Mouse (Mus musculus): ENCODE data around the gene Trim63. TPM values are rescaled to one million over a fixed set of nuclear protein-coding genes. Genes with fewer than 3 reads are reported as not detected.

Gene Trim63
- polyA plus RNA-seq, 1 experiment = 0.33 TPM

DNA sequence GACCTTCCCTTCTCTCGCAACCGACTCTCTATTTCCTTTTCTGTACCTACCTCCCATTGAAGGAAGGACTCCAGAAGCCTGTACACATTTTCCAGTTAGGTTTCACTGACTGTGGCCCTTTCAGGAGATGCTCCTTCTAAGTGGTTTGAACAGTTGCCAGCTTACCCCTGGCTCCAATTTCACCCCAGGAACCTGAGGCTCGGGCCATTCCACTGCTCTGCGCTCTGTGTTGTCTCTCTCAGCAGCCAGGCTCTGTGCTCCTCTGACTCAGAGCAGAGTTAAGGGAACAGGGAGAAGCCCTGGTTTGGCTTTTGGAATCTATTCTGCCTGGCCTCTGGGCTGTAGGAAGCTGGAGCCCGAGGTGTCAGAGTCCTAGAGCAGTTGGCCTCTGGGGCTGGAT, 12.8 kb upstream of the Trim63 start:
- TF ChIP-seq POLR2A (IDR thresholded peaks at IDR 0.05; ENCODE audit: borderline replicate concordance, extremely low read depth, insufficient read depth, insufficient read length, poor library complexity, severe bottlenecking) (no peak), CTCF (IDR thresholded peaks at IDR 0.05; ENCODE audit: borderline replicate concordance, extremely low read depth, insufficient read depth, insufficient read length) (no peak)
- no peak for DNase-seq (ENCODE audit: low read depth)

DNA sequence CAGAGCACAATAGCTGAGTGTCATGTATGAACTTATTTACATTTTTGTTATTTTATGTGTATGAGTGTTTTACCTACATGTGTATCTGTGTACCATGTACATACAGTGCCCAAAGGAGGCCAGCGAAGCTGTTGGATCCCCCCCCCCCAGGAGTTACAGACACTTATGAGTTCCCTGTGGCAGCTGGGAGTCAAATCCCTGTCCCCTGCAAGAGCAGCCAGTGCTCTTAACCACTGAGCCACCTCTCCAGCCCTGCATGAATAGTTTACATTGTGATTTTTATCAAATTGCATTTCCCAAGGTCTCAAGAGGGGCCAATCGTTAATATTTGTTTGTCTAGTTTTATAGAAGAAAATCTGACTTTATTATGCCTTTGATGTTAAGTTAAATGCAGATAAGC, 8.0 kb upstream of the Trim63 start:
- no peak for DNase-seq (ENCODE audit: low read depth)
- TF ChIP-seq POLR2A (IDR thresholded peaks at IDR 0.05; ENCODE audit: borderline replicate concordance, extremely low read depth, insufficient read depth, insufficient read length, poor library complexity, severe bottlenecking) = no peak
- TF ChIP-seq CTCF (IDR thresholded peaks at IDR 0.05; ENCODE audit: borderline replicate concordance, extremely low read depth, insufficient read depth, insufficient read length) = no peak

DNA sequence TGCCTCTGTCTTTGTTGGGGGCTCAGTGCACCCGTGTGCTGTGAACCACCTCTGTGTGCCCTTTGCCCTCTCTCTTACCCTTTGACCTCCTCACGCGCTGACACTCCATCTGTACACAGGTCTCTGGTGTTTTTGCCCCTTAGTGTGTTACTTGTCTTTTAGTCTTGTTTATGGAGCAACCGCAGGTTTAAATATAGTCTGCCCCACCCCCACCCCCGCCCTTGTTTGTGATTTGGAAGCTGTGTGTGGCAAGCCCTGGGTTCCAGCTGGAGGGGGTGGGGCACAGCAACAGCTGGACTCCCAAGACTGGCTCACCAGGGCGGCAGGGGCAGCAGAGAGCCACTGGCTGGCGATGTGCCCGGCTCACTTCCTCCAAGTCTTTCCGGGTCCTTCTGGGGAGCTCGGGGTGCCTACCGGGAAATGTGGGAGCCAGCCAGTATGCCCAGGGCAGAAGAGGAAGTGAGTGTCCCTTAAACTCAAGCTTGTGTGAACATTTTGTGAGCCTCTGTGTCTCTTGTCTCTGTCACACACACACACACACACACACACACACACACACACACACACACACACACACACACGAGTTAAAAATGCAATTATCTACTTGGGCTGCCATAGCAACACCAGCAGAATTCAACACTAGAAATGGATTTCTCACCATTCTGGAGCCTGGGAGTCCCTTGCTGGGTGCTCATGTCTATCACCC, 7.4 kb upstream of the Trim63 start:
- TF ChIP-seq POLR2A (IDR thresholded peaks at IDR 0.05; ENCODE audit: borderline replicate concordance, extremely low read depth, insufficient read depth, insufficient read length, poor library complexity, severe bottlenecking) = no peak
- peak; percentile 44 for TF ChIP-seq CTCF (IDR thresholded peaks at IDR 0.05; ENCODE audit: borderline replicate concordance, extremely low read depth, insufficient read depth, insufficient read length)
- DNase-seq (ENCODE audit: low read depth) = peak; percentile 76

DNA sequence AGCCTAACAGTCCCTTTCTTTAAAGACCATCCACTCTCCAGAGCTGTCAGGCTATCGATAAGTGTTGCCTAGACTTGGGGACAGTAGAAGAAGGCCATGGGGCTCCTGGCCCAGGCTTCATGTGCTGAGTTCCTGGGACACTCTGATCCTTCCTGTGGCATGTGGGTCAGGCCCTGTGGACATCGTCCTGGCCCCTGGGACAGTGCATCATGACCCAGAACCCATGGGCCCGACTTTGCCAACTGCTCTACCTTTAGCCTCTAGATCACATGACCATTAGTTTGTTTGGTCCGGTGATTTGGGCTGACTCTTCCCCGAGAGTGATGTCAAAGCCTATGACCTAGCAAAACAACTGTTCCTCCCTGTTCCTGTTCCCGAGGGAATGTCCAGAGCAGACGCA, 4.8 kb upstream of the Trim63 start:
- no peak for DNase-seq (ENCODE audit: low read depth)
- no peak for TF ChIP-seq POLR2A (IDR thresholded peaks at IDR 0.05; ENCODE audit: borderline replicate concordance, extremely low read depth, insufficient read depth, insufficient read length, poor library complexity, severe bottlenecking)

DNA sequence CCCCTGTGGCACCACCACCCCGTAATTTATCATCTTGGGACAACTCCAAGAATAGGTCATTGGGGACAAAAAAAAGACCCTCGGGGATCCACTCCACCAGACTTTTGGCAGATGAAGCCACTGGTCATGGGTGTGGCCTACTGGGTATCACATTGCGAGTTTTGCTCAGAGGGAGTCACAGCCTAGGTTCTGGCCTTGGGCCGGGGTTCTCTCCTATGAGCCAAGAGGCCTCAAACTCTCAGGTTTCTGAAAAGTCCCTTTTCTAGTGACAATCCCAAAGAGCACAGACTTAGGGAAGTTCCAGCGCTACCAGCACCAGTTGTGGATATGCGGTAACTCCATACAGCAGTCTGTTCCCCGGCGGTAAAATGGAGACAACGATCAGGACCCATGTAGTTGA, 4.3 kb upstream of the Trim63 start:
- no peak for TF ChIP-seq CTCF (IDR thresholded peaks at IDR 0.05; ENCODE audit: borderline replicate concordance, extremely low read depth, insufficient read depth, insufficient read length)
- TF ChIP-seq POLR2A (IDR thresholded peaks at IDR 0.05; ENCODE audit: borderline replicate concordance, extremely low read depth, insufficient read depth, insufficient read length, poor library complexity, severe bottlenecking) = no peak
- no peak for DNase-seq (ENCODE audit: low read depth)

DNA sequence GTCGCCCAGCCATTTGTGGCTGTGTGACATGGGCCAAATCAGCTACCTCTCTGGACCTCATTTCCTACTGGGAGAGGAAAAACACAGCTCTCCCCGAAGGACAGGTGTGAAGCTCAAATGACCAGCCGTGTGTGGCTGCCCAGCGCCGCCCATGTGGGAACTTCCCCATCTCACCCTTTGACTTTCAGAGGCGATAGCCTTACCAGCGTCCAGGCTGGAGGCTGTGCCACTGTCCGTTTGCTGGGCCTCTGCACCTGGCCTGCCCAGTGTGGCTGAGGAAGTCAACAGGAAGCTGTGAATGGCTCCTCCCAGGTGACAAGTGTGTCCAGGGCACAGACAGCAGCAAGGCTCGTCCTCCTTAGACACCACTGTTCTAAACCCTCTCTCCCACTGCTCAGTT, 3.1 kb upstream of the Trim63 start:
- DNase-seq (ENCODE audit: low read depth) = no peak
- TF ChIP-seq POLR2A (IDR thresholded peaks at IDR 0.05; ENCODE audit: borderline replicate concordance, extremely low read depth, insufficient read depth, insufficient read length, poor library complexity, severe bottlenecking) = no peak
- no peak for TF ChIP-seq CTCF (IDR thresholded peaks at IDR 0.05; ENCODE audit: borderline replicate concordance, extremely low read depth, insufficient read depth, insufficient read length)

DNA sequence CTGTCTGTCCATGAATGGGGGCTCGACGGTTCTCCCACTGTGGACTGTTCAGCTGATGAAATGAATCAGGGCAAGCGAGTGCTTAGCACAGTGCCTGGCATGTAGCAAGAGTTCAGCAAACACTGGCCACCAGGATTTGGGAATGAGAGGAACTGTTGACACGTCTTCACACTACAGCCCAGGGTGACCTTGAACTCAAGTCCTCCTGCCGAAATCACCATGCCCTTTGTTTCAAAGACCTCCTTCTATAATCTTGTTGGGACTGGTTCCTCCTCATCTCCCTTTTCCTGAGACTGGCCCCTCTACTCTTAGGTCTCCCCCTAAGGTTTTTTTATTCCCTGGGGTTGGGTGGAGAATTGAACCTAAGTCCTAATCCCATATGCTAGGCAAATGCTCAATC, 2.6 kb upstream of the Trim63 start:
- TF ChIP-seq POLR2A (IDR thresholded peaks at IDR 0.05; ENCODE audit: borderline replicate concordance, extremely low read depth, insufficient read depth, insufficient read length, poor library complexity, severe bottlenecking) (no peak), CTCF (IDR thresholded peaks at IDR 0.05; ENCODE audit: borderline replicate concordance, extremely low read depth, insufficient read depth, insufficient read length) (no peak)
- DNase-seq (ENCODE audit: low read depth) = no peak

DNA sequence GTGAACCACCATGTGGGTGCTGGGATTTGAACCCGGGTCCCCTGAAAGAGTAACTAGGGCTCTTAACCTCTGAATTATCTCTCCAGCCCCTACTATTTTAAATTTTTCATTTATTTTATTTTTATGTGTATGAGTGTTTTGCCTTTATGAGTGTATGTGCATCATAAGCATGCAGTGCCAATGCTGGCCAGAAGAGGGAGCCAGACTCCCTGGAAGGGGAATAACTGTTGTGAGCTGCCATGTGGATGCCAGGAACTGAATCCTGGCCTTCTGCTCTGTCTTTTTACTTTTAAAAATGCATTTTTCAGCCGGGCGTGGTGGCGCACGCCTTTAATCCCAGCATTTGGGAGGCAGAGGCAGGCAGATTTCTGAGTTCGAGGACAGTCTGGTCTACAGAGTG, 2.0 kb upstream of the Trim63 start:
- DNase-seq (ENCODE audit: low read depth) = no peak
- TF ChIP-seq CTCF (IDR thresholded peaks at IDR 0.05; ENCODE audit: borderline replicate concordance, extremely low read depth, insufficient read depth, insufficient read length) (peak; percentile 35; the same call in 1 of the 2 replicates), POLR2A (IDR thresholded peaks at IDR 0.05; ENCODE audit: borderline replicate concordance, extremely low read depth, insufficient read depth, insufficient read length, poor library complexity, severe bottlenecking) (no peak)

DNA sequence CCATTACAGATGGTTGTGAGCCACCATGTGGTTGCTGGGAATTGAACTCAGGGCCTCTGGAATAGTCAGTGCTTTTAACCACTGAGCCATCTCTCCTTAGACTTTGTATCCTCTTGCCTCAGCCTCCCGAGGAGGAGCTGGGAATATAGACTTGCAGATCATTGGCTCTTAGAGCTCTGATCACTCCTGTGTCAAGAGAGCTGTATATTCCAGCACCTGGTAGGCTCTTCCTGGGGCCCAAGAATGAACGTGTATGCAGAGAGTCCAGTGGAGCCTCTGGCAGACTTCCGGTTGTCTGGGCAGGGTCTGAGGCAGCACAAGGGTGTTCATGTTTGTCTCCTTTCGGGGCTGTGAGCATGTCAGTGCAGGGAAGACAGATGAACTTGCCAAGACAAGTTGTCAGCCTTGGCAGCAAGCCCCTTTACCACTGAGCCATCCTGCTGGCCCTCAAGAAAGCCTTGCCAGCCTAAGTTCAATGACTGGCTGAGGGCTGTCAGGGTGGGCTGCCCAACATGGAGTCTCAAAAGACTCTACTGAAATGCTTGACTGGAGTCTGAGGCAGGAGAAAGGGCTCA, 752 bp upstream of the Trim63 start:
- TF ChIP-seq CTCF (IDR thresholded peaks at IDR 0.05; ENCODE audit: borderline replicate concordance, extremely low read depth, insufficient read depth, insufficient read length) (no peak), POLR2A (IDR thresholded peaks at IDR 0.05; ENCODE audit: borderline replicate concordance, extremely low read depth, insufficient read depth, insufficient read length, poor library complexity, severe bottlenecking) (no peak)
- DNase-seq (ENCODE audit: low read depth) = peak; percentile 10

DNA sequence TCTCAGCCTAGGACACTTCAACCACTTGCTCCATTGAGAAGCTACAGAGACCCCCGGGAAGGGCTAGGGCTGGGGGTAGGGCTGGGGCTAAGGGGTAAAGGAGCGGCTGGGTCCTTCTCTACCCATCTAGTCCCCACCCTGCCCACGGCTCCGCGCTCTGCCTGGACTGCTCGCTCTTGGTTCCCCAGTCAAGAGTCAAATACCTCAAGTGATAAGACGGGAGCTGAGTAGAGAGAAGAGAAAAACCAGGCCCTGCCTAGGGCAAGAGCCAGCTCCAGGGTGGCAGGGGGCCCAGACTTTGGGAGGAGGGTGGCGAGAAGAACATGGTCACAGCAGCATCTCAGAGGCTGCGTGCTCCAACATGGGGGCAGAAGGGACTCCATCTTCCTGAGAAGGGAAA, 550 bp downstream of the Trim63 start:
- TF ChIP-seq CTCF (IDR thresholded peaks at IDR 0.05; ENCODE audit: borderline replicate concordance, extremely low read depth, insufficient read depth, insufficient read length) (no peak), POLR2A (IDR thresholded peaks at IDR 0.05; ENCODE audit: borderline replicate concordance, extremely low read depth, insufficient read depth, insufficient read length, poor library complexity, severe bottlenecking) (no peak)
- no peak for DNase-seq (ENCODE audit: low read depth)

DNA sequence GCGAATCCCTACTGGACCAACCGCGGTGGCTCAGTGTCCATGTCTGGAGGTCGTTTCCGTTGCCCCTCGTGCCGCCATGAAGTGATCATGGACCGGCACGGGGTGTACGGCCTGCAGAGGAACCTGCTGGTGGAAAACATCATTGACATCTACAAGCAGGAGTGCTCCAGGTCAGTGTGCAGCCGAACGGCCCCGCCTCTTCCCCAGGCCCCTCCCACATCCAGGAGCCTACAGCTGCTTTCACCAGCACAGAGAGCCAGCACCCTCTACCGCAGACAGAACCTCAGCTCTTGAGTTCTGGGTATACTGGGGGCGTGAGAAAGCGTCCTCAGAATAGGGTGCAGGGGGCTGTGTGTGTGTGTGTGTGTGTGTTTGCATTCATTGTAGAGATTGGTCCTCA, 1.5 kb downstream of the Trim63 start:
- TF ChIP-seq CTCF (IDR thresholded peaks at IDR 0.05; ENCODE audit: borderline replicate concordance, extremely low read depth, insufficient read depth, insufficient read length) = no peak
- TF ChIP-seq POLR2A (IDR thresholded peaks at IDR 0.05; ENCODE audit: borderline replicate concordance, extremely low read depth, insufficient read depth, insufficient read length, poor library complexity, severe bottlenecking) = no peak
- no peak for DNase-seq (ENCODE audit: low read depth)

DNA sequence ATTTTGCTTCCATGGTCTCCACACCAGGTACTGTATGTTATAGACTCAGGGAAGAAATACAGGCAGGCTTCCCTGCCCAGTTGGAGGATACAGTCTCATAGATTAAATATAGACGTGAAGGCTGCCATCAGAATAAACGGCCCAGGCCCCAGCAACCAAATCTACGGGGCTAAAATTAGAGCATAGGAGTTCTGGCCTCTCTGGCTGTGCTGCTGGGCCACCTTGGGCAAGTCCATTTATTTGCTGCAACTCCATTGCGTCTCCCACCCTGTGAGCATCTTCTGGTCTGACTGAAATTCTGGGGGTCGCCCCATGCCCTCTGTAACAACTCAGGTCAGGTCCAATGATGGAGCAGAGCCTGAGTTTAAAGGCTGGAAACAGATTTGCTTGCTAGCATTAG, 4.2 kb downstream of the Trim63 start:
- TF ChIP-seq CTCF (IDR thresholded peaks at IDR 0.05; ENCODE audit: borderline replicate concordance, extremely low read depth, insufficient read depth, insufficient read length) = no peak
- TF ChIP-seq POLR2A (IDR thresholded peaks at IDR 0.05; ENCODE audit: borderline replicate concordance, extremely low read depth, insufficient read depth, insufficient read length, poor library complexity, severe bottlenecking) = no peak
- no peak for DNase-seq (ENCODE audit: low read depth)
